In genomic region chr13:53393498-53394242, GRCm38 (mm10) we compare ENCODE assay signal across 8 mouse cellular contexts. TPM values are rescaled to one million over a fixed set of nuclear protein-coding genes. Genes with fewer than 3 reads are reported as not detected.
DNase-seq lines count a peak whose midpoint lies in the region; ATAC-seq and TF ChIP-seq lines count a peak whose summit lies in the region.

No protein-coding gene starts in this region.

- WGBS in liver, embryonic 11.5 days: 26% methylated on average over 16 of the region's 16 CpGs
- 25% methylated on average over 16 of the region's 16 CpGs for WGBS in kidney, adult 2 months

- no peak overlapping the region for H3K4me2 ChIP-seq in liver, embryonic 11.5 days

- no peak overlapping the region for H3K27ac ChIP-seq in liver, embryonic 11.5 days (ENCODE audit: low read depth, low read length)
- no peak overlapping the region for H3K27ac ChIP-seq in kidney, adult 2 months (ENCODE audit: insufficient read depth, low read depth, low read length)

- no peaks in the 10 kb centered on the region for H3K4me1 ChIP-seq in liver, embryonic 11.5 days (replicated peaks; ENCODE audit: control insufficient read depth, insufficient read depth, low read length)
- H3K4me1 ChIP-seq in kidney, adult 2 months (ENCODE audit: control insufficient read depth, insufficient read depth, low read length): no peaks in the 10 kb centered on the region

- H3K4me3 ChIP-seq in liver, embryonic 11.5 days (ENCODE audit: low read depth, low read length): no peak overlapping the region
- no peak overlapping the region for H3K4me3 ChIP-seq in kidney, adult 2 months (ENCODE audit: insufficient read depth, low read depth, low read length)

- TF ChIP-seq CTCF in kidney, adult 2 months (conservative IDR thresholded peaks at IDR 0.05; ENCODE audit: insufficient read depth, insufficient read length, low read depth, low read length): peak; percentile 49

- ATAC-seq in liver, embryonic 11.5 days (replicated peaks; ENCODE audit: low FRiP score): no peak

- TF ChIP-seq POLR2A in kidney, adult 2 months (IDR thresholded peaks at IDR 0.05; ENCODE audit: low read depth, low read length): no peak

- peak; percentile 5 for DNase-seq in liver
- DNase-seq in liver, embryonic 11.5 days (ENCODE audit: low spot score): no peak
- DNase-seq in cerebellum, adult 9-10 months: peak; percentile 36
- peak; percentile 28 to 82 for DNase-seq in frontal cortex, adult 2 months (ENCODE audit: extremely low spot score in 1 of 2, low spot score in 1 of 2)
- peak; percentile 35 for DNase-seq in kidney, adult 2 months
- DNase-seq in left cerebral cortex, postnatal 4 days: peak; percentile 65
- peak; percentile 23 for DNase-seq in naive thymus-derived CD4-positive, alpha-beta T cell, adult 2 months (ENCODE audit: low read depth)
- DNase-seq in spleen, postnatal 36 days (ENCODE audit: low spot score in 2 of 2): no peak

- H3K27me3 ChIP-seq in liver, embryonic 11.5 days (replicated peaks; ENCODE audit: control insufficient read depth, insufficient read depth, low read length): no peaks in the 10 kb centered on the region; the same call in 1 of the 2 replicates
- no peaks in the 10 kb centered on the region for H3K27me3 ChIP-seq in kidney, adult 2 months (replicated peaks; ENCODE audit: control insufficient read depth, insufficient read depth, low read length)

- intact Hi-C loops in left cerebral cortex, postnatal 4 days (cut with DNase I): no loop called here

- H3K9me3 ChIP-seq in liver, embryonic 11.5 days (ENCODE audit: control insufficient read depth, low read length): no peaks in the 10 kb centered on the region

- H3K9ac ChIP-seq in liver, embryonic 11.5 days (ENCODE audit: low read depth, low read length): no peak overlapping the region

- H3K36me3 ChIP-seq in liver, embryonic 11.5 days (ENCODE audit: control insufficient read depth, insufficient read depth, low read length): no peaks in the 10 kb centered on the region
- H3K36me3 ChIP-seq in kidney, adult 2 months (ENCODE audit: control insufficient read depth, insufficient read depth, low read length): no peaks in the 10 kb centered on the region

RNA-seq across cellular contexts. Expression of gene Sptlc1, which starts 16.5 kb away (rescaled TPM):
- 27.5 and 28.0 TPM in 2 replicates for polyA plus RNA-seq in liver, embryonic 11.5 days (2014; fragmentation: Nextera tagmentation; extraction: Ambion mirVana)
- 24.8 and 24.9 TPM in 2 replicates for polyA plus RNA-seq in frontal cortex, adult 2 months (2012; rRNA removed)
- 29.0 and 29.5 TPM in 2 replicates for polyA plus RNA-seq in kidney, adult 2 months (2012; rRNA removed)
- total RNA-seq in left cerebral cortex, postnatal 4 days (2021): 10 to 100 TPM; 23.4 to 26.0 TPM

Comparison
In these comparisons a context has a peak if more than half of its experiments do, and no peak if none do; other contexts are left out.
1. DNase-seq: peak in liver (single experiment), cerebellum, adult 9-10 months (single experiment), frontal cortex, adult 2 months (2 of 2), kidney, adult 2 months (single experiment), left cerebral cortex, postnatal 4 days (single experiment) and naive thymus-derived CD4-positive, alpha-beta T cell, adult 2 months (single experiment); none in liver, embryonic 11.5 days (single experiment) and spleen, postnatal 36 days (0 of 2).